Mouse (Mus musculus) liver, embryonic 12.5 days (tissue): ENCODE results near the gene Exosc9. TPM values are rescaled to one million over a fixed set of nuclear protein-coding genes. Genes with fewer than 3 reads are reported as not detected.
"Not testable (repeated sequence)": the region's sequence is repeated elsewhere in the genome, so short reads cannot be mapped to it uniquely, and the experiment has no call there.

ENCODE experiments used
- ATAC-seq: fragments of 200-750 bp; cut with Nextera tagmentation; 2 replicates; pipeline ENCODE4 v1.8.0; 2017; ENCODE audit warnings: moderate number of reproducible peaks, mild to moderate bottlenecking, moderate library complexity
- H3K27ac ChIP-seq: fragments of 300-500 bp; sonication (generic); 2 replicates; pipeline ENCODE4 v1.5.1; 2016; ENCODE audit warnings: mild to moderate bottlenecking
- H3K27me3 ChIP-seq: fragments of 300-500 bp; sonication (generic); replicated peaks from 2 replicates; pipeline ENCODE4 v1.6.1; 2016; ENCODE audit warnings: mild to moderate bottlenecking, moderate library complexity
- H3K36me3 ChIP-seq: fragments of 300-500 bp; sonication (generic); 2 replicates; pipeline ENCODE4 v1.6.1; 2016; ENCODE audit warnings: mild to moderate bottlenecking, moderate library complexity
- H3K4me1 ChIP-seq: fragments of 300-500 bp; sonication (generic); 2 replicates; pipeline ENCODE4 v1.6.1; 2016
- H3K4me2 ChIP-seq: fragments of 300-500 bp; sonication (generic); 2 replicates; pipeline ENCODE4 v1.6.1; 2016; ENCODE audit warnings: mild to moderate bottlenecking, moderate library complexity
- H3K4me3 ChIP-seq: fragments of 300-500 bp; sonication (generic); 2 replicates; pipeline ENCODE4 v1.5.1; 2016; ENCODE audit warnings: mild to moderate bottlenecking, moderate library complexity
- H3K9ac ChIP-seq: fragments of 300-500 bp; sonication (generic); 2 replicates; pipeline ENCODE4 v1.6.1; 2016; ENCODE audit warnings: mild to moderate bottlenecking, moderate library complexity
- H3K9me3 ChIP-seq: fragments of 300-500 bp; sonication (generic); replicated peaks from 2 replicates; pipeline ENCODE4 v1.6.1; 2016; ENCODE audit warnings: mild to moderate bottlenecking, moderate library complexity
- WGBS: fragments of 180-500 bp; shearing (Covaris S2); methylation state at CpG from one replicate; pipeline ENCODE4 v1.1.7; 2016; ENCODE audit not compliant: insufficient replicate concordance; 5-methylcytosine and 5-hydroxymethylcytosine counted together
- polyA plus RNA-seq: library from polyadenylated mRNA; unstranded; fragments of >200 nt; fragmentation: Nextera tagmentation; extraction: Ambion mirVana; gene quantifications from 2 replicates; pipeline ENCODE4 v1.2.1, GENCODE M21; 2016

Exosc9 gene
- polyA plus RNA-seq, 1 experiment from 2014 or later = 56.6 TPM

- H3K4me1 ChIP-seq = peaks cover 21% of the 10 kb centered on the region
- no peaks in the 10 kb centered on the region for H3K27me3 ChIP-seq
- no peak for ATAC-seq
- H3K4me2 ChIP-seq = no peak overlapping the region
- no peak overlapping the region for H3K4me3 ChIP-seq
- no peak overlapping the region for H3K27ac ChIP-seq
- H3K9me3 ChIP-seq = no peaks in the 10 kb centered on the region
- WGBS = 88% methylated on average over 3 of the region's 3 CpGs
- H3K36me3 ChIP-seq = peaks cover 95% of the 10 kb centered on the region
- H3K9ac ChIP-seq = no peak overlapping the region
These were observed 11.3 kb downstream of the Exosc9 start for GRCm38 (mm10) chr3:36563666-36564065.

- peaks cover 34% of the 10 kb centered on the region for H3K4me1 ChIP-seq
- peak; percentile 72 for ATAC-seq
- no peaks in the 10 kb centered on the region for H3K9me3 ChIP-seq
- no peaks in the 10 kb centered on the region for H3K27me3 ChIP-seq
- H3K4me3 ChIP-seq = peak overlapping the region; percentile 87
- peak overlapping the region; percentile 94 for H3K27ac ChIP-seq
- H3K4me2 ChIP-seq = peak overlapping the region; percentile 82
- peak overlapping the region; percentile 100 for H3K9ac ChIP-seq
- H3K36me3 ChIP-seq = peaks cover 59% of the 10 kb centered on the region
- WGBS = 23% methylated on average over 5 of the region's 5 CpGs
These were observed 17.4 kb downstream of the Exosc9 start for GRCm38 (mm10) chr3:36569836-36570235.

GRCm38 (mm10) chr3:36571361-36571826 lies 19.0 kb downstream of the Exosc9 start:
- Histone ChIP-seq H3K4me1 (peaks cover 34% of the 10 kb centered on the region), H3K4me3 (peak overlapping the region; percentile 87), H3K9ac (peak overlapping the region; percentile 100), H3K27me3 (no peaks in the 10 kb centered on the region), H3K9me3 (no peaks in the 10 kb centered on the region), H3K36me3 (peaks cover 44% of the 10 kb centered on the region), H3K4me2 (peak overlapping the region; percentile 82), H3K27ac (peak overlapping the region; percentile 94)
- 0 out of 2 replicates have a peak, but pooled peaks have one; percentile 1 for ATAC-seq
- WGBS = 3% methylated on average over 46 of the region's 46 CpGs

GRCm38 (mm10) chr3:36571827-36572378 lies 19.5 kb downstream of the Exosc9 start, which contains the start of gene Ccna2:
Gene Ccna2 (minus strand): TSS chr3:36572150.
- peak within 1 kb of the TSS; percentile 100 for H3K9ac ChIP-seq
- peaks cover 34% of the 10 kb centered on the region for H3K4me1 ChIP-seq
- peak; percentile 98 for ATAC-seq
- peak within 1 kb of the TSS; percentile 82 for H3K4me2 ChIP-seq
- H3K27ac ChIP-seq = peak within 1 kb of the TSS; percentile 94
- WGBS = under 1% methylated on average over 60 of the region's 60 CpGs
- H3K9me3 ChIP-seq = no peaks in the 10 kb centered on the region
- no peaks in the 10 kb centered on the region for H3K27me3 ChIP-seq
- peak within 1 kb of the TSS; percentile 87 for H3K4me3 ChIP-seq
- peaks cover 39% of the 10 kb centered on the region for H3K36me3 ChIP-seq

- Histone ChIP-seq H3K4me3 (no peak overlapping the region), H3K9me3 (no peaks in the 10 kb centered on the region), H3K4me2 (no peak overlapping the region), H3K27me3 (no peaks in the 10 kb centered on the region), H3K36me3 (no peaks in the 10 kb centered on the region), H3K27ac (no peak overlapping the region), H3K4me1 (no peaks in the 10 kb centered on the region), H3K9ac (no peak overlapping the region)
- no peak for ATAC-seq
- 71% methylated on average over 3 of the region's 3 CpGs for WGBS
These were observed 46.4 kb downstream of the Exosc9 start for GRCm38 (mm10) chr3:36598811-36599210.

GRCm38 (mm10) chr3:36599773-36600172 lies 47.4 kb downstream of the Exosc9 start:
- not testable (repeated sequence) for H3K4me2 ChIP-seq, H3K9ac ChIP-seq, H3K4me3 ChIP-seq, H3K4me1 ChIP-seq, ATAC-seq, H3K27me3 ChIP-seq, H3K36me3 ChIP-seq, H3K9me3 ChIP-seq, H3K27ac ChIP-seq
- 65% methylated on average over 9 of the region's 9 CpGs for WGBS

- H3K4me3 ChIP-seq = peak overlapping the region; percentile 41
- ATAC-seq = peak; percentile 92
These were observed 53.7 kb downstream of the Exosc9 start for GRCm38 (mm10) chr3:36605894-36606783.

GRCm38 (mm10) chr3:36612687-36613086 lies 60.3 kb downstream of the Exosc9 start:
- 17% methylated on average over 6 of the region's 6 CpGs for WGBS
- peak; percentile 9; the same call in 1 of the 2 replicates for ATAC-seq
- Histone ChIP-seq H3K27me3 (no peaks in the 10 kb centered on the region), H3K4me3 (peak overlapping the region; percentile 69), H3K9me3 (no peaks in the 10 kb centered on the region), H3K36me3 (no peaks in the 10 kb centered on the region), H3K27ac (no peak overlapping the region), H3K4me2 (peak overlapping the region; percentile 84), H3K9ac (peak overlapping the region; percentile 74), H3K4me1 (peaks cover 16% of the 10 kb centered on the region)

More at GRCm38 (mm10) chr3:36605894-36606783, 53.7 kb downstream of the Exosc9 start:
- H3K36me3 ChIP-seq = no peaks in the 10 kb centered on the region
- peak overlapping the region; percentile 10 for H3K9ac ChIP-seq
- peak overlapping the region; percentile 92 for H3K27ac ChIP-seq
- peaks cover 19% of the 10 kb centered on the region for H3K4me1 ChIP-seq
- WGBS = 24% methylated on average over 7 of the region's 7 CpGs
- H3K9me3 ChIP-seq = no peaks in the 10 kb centered on the region
- H3K27me3 ChIP-seq = no peaks in the 10 kb centered on the region
- peak overlapping the region; percentile 47 for H3K4me2 ChIP-seq

GRCm38 (mm10) chr3:36613202-36613907 lies 60.9 kb downstream of the Exosc9 start, which contains the start of gene Bbs7:
Gene Bbs7 (minus strand): TSS chr3:36613477.
- peaks cover 16% of the 10 kb centered on the region for H3K4me1 ChIP-seq
- no peaks in the 10 kb centered on the region for H3K9me3 ChIP-seq
- peak; percentile 98 for ATAC-seq
- H3K4me3 ChIP-seq = peak within 1 kb of the TSS; percentile 69
- WGBS = 6% methylated on average over 36 of the region's 38 CpGs
- H3K4me2 ChIP-seq = peak within 1 kb of the TSS; percentile 84
- no peaks in the 10 kb centered on the region for H3K36me3 ChIP-seq
- H3K27me3 ChIP-seq = no peaks in the 10 kb centered on the region
- H3K9ac ChIP-seq = peak within 1 kb of the TSS; percentile 74
- no peak within 1 kb of the TSS for H3K27ac ChIP-seq

- Histone ChIP-seq H3K27me3 (no peaks in the 10 kb centered on the region), H3K9me3 (no peaks in the 10 kb centered on the region), H3K36me3 (no peaks in the 10 kb centered on the region), H3K4me2 (peak overlapping the region; percentile 84), H3K4me3 (no peak overlapping the region), H3K4me1 (peaks cover 16% of the 10 kb centered on the region), H3K27ac (no peak overlapping the region), H3K9ac (no peak overlapping the region)
- 67% methylated on average over 4 of the region's 5 CpGs for WGBS
- no peak for ATAC-seq
These were observed 61.5 kb downstream of the Exosc9 start for GRCm38 (mm10) chr3:36613908-36614255.
